Mouse (Mus musculus): ENCODE measurements at regions not wholly inside any gene's neighbourhood (a gene's known extent, or its start where the extent isn't known, plus 50 kb on each side); places are given as distances from the start of the nearest gene placed in this dataset.

DNA sequence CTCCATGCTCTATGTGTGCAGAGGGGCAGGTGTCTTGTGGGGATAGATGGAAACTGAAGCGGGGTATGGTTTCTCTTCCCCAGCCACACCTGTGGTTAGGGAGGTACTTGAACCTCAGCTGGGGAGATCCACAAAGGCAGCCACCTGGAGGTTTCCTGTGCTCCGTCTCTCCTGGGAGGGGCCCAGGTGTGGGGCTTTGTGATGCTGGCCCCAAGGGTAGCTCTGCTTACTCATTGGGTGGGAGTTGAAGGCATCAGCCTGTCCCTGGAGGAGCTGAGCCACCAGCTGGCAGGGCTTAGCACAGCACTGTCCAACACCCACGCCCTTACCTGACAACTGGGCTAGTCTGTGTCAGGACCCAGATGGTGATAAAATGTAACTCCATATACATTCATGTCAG, 81.4 kb downstream of the Lhx2 start:
- DNase-seq (ENCODE audit: extremely low read depth, insufficient read length, low spot score) = no peak

DNA sequence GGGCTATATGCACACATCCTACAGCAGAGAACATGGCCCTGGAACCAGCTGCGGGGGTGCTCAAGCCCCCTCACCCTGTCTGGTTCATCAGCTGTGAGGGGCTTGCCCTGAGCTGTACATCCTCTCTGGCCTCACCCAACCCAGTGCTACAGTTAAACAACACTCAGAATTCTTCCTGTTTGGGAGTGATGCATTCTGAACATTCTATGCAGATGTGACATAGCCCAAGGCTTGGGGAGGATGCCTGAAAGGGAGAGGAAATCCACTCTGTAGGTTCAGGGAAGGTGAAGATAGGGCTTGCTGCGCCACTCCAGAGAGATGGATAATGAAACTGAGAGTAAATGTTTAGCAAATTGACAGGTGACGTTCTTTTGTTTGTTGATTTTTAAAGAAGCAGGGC, 83.3 kb downstream of the Lhx2 start:
- DNase-seq (ENCODE audit: extremely low read depth, insufficient read length, low spot score) = no peak

GRCm38 (mm10) chr2:38423886-38424277, 84.8 kb downstream of the Lhx2 start:
- no peak for DNase-seq (ENCODE audit: extremely low read depth, insufficient read length, low spot score)

- DNase-seq (ENCODE audit: extremely low read depth, insufficient read length, low spot score) = no peak
These were observed 85.3 kb downstream of the Lhx2 start for GRCm38 (mm10) chr2:38424278-38424931.

DNA sequence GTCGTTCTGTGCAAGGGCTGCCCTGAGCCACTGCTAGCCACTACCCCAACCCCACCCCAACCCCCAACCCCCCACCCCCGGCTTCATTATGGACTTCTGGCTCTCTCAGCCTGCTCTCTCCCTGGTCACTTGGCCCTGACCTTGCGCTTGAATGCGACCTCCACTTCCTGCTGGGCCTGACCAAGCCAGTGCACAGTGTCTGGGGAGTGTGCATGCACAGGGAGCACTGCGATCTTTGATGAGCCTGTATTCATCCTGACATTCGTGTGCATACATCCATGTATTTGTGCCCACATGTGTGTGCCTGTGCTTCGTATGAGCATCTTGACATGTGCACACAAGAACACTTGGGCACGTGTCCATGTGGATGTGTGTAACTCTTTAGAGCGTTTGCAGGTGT, 85.9 kb downstream of the Lhx2 start:
- DNase-seq (ENCODE audit: extremely low read depth, insufficient read length, low spot score) = no peak

DNA sequence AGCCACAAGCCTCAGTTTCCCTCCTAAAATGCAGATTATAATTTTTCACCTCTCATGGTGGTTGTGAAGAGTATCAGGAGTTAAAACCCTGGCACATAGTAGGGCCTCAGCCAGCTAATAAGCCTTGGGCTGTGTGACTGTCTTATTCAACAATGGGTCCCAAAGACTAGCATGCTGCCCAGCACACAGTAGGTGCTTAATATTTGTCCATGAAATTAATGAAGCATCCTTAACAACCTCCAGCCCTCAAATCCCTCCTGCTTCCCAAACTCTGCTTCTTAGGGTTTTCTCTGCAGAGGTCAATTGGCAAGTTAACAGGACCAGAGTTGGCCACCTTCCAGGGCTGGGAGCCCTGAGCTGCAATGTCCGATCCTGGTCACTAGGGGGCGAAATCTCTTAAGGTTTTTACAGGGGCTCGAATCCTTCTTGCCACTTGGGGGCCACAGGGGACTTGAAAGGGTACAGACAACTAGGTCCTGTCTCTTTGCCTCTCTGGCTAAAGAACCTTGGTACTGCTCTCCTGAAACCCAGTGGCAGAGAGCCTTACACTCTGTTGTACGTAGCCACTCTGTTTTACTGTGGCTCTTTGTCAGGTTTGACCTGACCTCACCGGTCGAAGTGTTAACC, 81.6 kb upstream of the Nek6 start:
- peak; percentile 55 for DNase-seq (ENCODE audit: extremely low read depth, insufficient read length, low spot score)

- DNase-seq (ENCODE audit: extremely low read depth, insufficient read length, low spot score) = no peak
These were observed 79.9 kb upstream of the Nek6 start for GRCm38 (mm10) chr2:38431546-38431945.

DNA sequence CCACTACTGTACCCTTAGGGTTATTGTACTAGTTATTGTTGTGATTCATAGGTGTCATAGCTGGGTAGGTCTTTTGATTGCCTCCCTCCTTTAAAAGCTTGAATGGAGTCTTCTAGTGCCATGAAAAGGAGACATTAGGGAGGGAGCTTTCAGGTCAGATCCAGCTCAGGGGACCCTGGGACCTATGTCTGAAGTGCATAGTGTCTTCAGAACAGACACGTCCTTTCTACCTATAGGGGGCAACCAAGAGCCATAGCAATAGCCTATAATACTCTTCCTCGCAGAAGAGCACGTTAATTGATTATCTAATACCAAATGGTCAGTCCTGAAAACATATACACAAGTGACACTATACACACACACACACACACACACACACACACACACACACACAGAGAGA, 77.7 kb upstream of the Nek6 start:
- no peak for DNase-seq (ENCODE audit: extremely low read depth, insufficient read length, low spot score)

- DNase-seq (ENCODE audit: extremely low read depth, insufficient read length, low spot score) = no peak
These were observed 74.7 kb upstream of the Nek6 start for GRCm38 (mm10) chr2:38436701-38437100.

DNA sequence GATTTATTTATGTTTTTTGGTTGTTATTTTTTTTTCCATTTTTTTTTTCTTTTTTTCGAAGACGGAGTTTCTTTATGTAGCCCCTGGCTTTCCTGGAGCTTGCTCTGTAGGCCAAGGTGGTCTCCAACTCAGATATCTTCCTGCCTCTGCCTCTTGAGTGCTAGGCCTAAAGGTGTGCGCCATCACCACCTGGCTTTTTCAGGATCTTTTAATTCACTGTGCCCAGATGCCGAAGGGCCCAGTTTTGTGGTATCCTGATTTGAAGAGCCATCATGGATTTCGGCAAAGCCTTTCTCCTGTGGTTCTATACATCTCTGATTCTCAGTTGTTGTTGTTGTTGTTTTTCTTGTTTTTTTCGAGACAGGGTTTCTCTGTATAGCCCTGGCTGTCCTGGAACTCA, 72.3 kb upstream of the Nek6 start:
- no peak for DNase-seq (ENCODE audit: extremely low read depth, insufficient read length, low spot score)

GRCm38 (mm10) chr2:38439973-38440372, 71.5 kb upstream of the Nek6 start:
- DNase-seq (ENCODE audit: extremely low read depth, insufficient read length, low spot score) = no peak

DNA sequence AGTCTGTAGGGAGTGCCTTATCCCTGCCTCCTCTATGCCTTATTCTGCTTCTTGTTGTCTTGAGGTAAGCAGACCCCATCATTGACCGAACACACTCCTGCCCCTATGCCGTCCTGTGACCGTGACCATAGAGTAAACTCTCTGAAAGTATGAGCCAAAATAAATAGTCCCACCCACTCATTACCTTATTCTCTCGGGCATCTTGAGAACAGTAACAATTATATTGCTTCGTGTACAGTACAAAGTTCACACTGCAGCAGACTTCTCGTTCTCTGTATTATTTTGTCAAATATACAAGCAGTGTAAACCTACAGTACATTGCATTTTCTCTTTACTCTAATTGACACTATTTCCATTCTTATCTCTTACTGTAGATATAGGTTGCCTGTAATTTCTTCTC, 62.4 kb upstream of the Nek6 start:
- no peak for DNase-seq (ENCODE audit: extremely low read depth, insufficient read length, low spot score)

DNA sequence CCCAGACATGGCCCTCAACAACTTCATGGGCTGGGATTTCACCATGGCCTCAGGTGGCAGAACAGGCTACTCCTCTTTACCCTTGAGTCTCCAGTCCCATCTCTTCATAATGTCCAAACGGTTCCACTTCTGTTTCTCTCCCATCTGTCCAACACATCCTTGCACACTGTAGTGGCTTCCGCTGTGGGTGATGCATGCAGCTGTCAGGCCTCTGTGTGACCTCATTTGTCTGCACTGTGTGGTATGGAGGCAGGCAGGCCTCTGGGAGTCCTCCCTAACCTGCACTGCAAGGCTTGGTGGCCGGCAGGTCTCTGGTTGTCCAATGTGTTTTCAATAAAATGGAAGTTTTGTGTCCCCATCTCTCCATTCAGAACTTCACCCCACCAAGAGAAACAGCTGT, 54.9 kb upstream of the Nek6 start:
- no peak for DNase-seq (ENCODE audit: extremely low read depth, insufficient read length, low spot score)

- no peak for DNase-seq (ENCODE audit: extremely low read depth, insufficient read length, low spot score)
These were observed 51.1 kb upstream of the Nek6 start for GRCm38 (mm10) chr2:38460367-38460766.

GRCm38 (mm10) chr2:38460825-38461540, 50.5 kb upstream of the Nek6 start:
- DNase-seq (ENCODE audit: extremely low read depth, insufficient read length, low spot score) = peak; percentile 30

Data from 3134 (cell line).